Mouse (Mus musculus) stomach, embryonic 15.5 days (tissue): ENCODE data around the gene Moap1. TPM values are rescaled to one million over a fixed set of nuclear protein-coding genes. Genes with fewer than 3 reads are reported as not detected.

ENCODE experiments used
- ATAC-seq: fragments of 200-750 bp; cut with Nextera tagmentation; 2 replicates; pipeline ENCODE4 v1.8.0; 2017; ENCODE audit warnings: low read depth, moderate number of reproducible peaks, moderate TSS enrichment; ENCODE audit not compliant: insufficient read depth, low FRiP score
- H3K27ac ChIP-seq: fragments of 300-500 bp; sonication (generic); 2 replicates; pipeline ENCODE4 v1.5.1; 2015; ENCODE audit warnings: mild to moderate bottlenecking, inconsistent platforms
- H3K27me3 ChIP-seq: fragments of 300-500 bp; sonication (generic); replicated peaks from 2 replicates; pipeline ENCODE4 v1.6.1; 2015; ENCODE audit warnings: inconsistent platforms
- H3K36me3 ChIP-seq: fragments of 300-500 bp; sonication (generic); 2 replicates; pipeline ENCODE4 v1.6.1; 2015; ENCODE audit warnings: inconsistent platforms
- H3K4me1 ChIP-seq: fragments of 300-500 bp; sonication (generic); 2 replicates; pipeline ENCODE4 v1.6.1; 2015; ENCODE audit warnings: inconsistent platforms
- H3K4me2 ChIP-seq: fragments of 300-500 bp; sonication (generic); 2 replicates; pipeline ENCODE4 v1.6.1; 2015; ENCODE audit warnings: mild to moderate bottlenecking, inconsistent platforms
- H3K4me3 ChIP-seq: fragments of 300-500 bp; sonication (generic); replicated peaks from 2 replicates; pipeline ENCODE4 v1.5.1; 2015; ENCODE audit warnings: inconsistent platforms
- H3K9ac ChIP-seq: fragments of 300-500 bp; sonication (generic); 2 replicates; pipeline ENCODE4 v1.6.1; 2015; ENCODE audit warnings: inconsistent platforms
- H3K9me3 ChIP-seq: fragments of 300-500 bp; sonication (generic); 2 replicates; pipeline ENCODE4 v1.6.1; 2016; ENCODE audit warnings: inconsistent platforms
- WGBS: fragments of 180-500 bp; shearing (Covaris S2); methylation state at CpG from one replicate; pipeline ENCODE4 v1.1.7; 2015; 5-methylcytosine and 5-hydroxymethylcytosine counted together
- polyA plus RNA-seq: library from polyadenylated mRNA; unstranded; fragments of >200 nt; fragmentation: Nextera tagmentation; extraction: Ambion mirVana; gene quantifications from 2 replicates; pipeline ENCODE4 v1.2.1, GENCODE M21; 2015

Moap1 gene
- polyA plus RNA-seq = 20.7 and 25.0 TPM in 2 replicates

DNA sequence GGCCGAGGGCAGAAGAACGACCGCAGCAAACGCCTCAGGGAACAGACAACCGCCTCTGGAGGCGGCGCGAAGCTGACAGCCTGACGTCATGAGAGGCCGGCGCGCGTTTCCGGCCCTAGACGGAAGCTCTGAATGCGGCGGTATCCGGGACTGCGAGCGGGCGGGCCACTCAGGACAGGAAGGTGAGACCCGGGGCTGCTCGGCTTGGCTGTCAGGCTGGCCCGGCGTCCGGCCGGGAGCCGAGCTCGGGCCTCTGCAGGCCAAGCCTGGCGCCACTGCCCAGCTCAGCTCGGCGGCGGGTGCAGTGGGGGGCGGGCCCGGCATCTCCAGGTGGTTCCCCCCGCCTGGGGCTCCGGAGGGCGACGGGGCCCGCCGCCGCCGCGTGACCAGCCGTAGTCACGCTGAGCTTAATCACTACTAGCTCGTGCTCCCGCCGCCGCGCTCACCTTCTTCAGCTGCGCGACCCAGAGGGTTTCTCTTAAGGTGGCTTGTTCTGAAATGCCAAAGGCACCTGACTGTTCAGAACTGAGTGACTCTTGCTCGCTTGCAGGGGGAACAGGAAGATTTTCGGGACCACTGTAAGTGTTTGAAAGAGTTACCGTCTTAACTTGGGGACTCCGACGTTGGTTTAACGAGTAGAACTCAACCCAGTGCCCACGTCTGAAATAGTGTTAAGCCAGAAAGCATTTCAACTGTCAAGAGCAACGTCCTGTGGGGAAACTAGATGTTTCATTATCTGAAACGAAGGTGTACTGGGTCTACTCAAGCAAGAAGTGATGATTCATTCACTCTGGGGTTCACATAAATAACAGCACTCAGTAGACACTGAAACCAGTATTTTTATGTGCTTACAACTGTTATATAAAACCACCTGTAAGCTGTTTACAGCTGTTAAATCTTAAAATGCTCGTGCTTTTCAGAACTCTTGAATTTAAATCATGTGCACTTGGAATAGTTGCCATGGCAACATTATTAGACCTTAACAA lies at the start of gene Moap1, which contains the start of gene Tmem251:
Gene Moap1, minus strand, starts transcription at position 73 of the 986 bp plus-strand sequence.
Gene Tmem251, plus strand, starts transcription at position 174 of the 986 bp plus-strand sequence.
- no peaks in the 10 kb centered on the region for H3K9me3 ChIP-seq
- under 1% methylated on average over 62 of the region's 63 CpGs for WGBS
- peak within 1 kb of the TSS; percentile 94 for H3K27ac ChIP-seq
- H3K4me3 ChIP-seq = peak within 1 kb of the TSS; percentile 80
- H3K27me3 ChIP-seq = no peaks in the 10 kb centered on the region
- H3K4me1 ChIP-seq = peaks cover 11% of the 10 kb centered on the region
- H3K4me2 ChIP-seq = peak within 1 kb of the TSS; percentile 72
- H3K36me3 ChIP-seq = no peaks in the 10 kb centered on the region
- peak; percentile 98 for ATAC-seq
- H3K9ac ChIP-seq = peak within 1 kb of the TSS; percentile 69

DNA sequence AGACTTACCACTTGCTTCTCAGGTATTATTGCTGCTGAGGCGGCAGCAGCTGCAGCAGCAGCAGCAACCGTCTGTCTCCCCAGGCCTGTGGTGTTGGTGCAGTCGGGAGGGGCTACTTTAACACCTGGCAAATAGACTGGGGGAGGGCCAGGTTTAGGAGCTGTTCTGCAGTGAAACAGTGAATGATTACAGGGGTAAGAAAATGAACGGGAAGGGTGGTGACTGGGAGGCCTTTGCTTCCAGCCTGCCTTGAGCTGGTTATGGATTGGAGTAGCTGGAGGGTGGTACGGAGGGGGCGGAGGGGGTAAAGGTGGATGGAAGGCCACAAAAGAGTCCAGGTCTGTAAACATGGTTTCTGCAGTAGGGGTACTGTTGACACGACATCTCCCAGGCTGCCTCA lies 44.5 kb upstream of the Moap1 start:
- peaks cover 22% of the 10 kb centered on the region for H3K36me3 ChIP-seq
- WGBS = 70% methylated on average over 7 of the region's 7 CpGs
- H3K27me3 ChIP-seq = no peaks in the 10 kb centered on the region

GRCm38 (mm10) chr12:102785593-102785985 lies 42.1 kb upstream of the Moap1 start:
- 81% methylated on average over 5 of the region's 5 CpGs for WGBS
- Histone ChIP-seq H3K27ac (no peak overlapping the region), H3K4me3 (no peak overlapping the region), H3K4me1 (no peaks in the 10 kb centered on the region), H3K4me2 (no peak overlapping the region), H3K9ac (no peak overlapping the region), H3K27me3 (no peaks in the 10 kb centered on the region), H3K36me3 (peaks cover 16% of the 10 kb centered on the region), H3K9me3 (no peaks in the 10 kb centered on the region)
- no peak for ATAC-seq

More for the DNA sequence above, 44.5 kb upstream of the Moap1 start:
- Histone ChIP-seq H3K4me2 (no peak overlapping the region), H3K9me3 (no peaks in the 10 kb centered on the region), H3K27ac (no peak overlapping the region), H3K4me3 (no peak overlapping the region), H3K4me1 (no peaks in the 10 kb centered on the region), H3K9ac (no peak overlapping the region)
- no peak for ATAC-seq

DNA sequence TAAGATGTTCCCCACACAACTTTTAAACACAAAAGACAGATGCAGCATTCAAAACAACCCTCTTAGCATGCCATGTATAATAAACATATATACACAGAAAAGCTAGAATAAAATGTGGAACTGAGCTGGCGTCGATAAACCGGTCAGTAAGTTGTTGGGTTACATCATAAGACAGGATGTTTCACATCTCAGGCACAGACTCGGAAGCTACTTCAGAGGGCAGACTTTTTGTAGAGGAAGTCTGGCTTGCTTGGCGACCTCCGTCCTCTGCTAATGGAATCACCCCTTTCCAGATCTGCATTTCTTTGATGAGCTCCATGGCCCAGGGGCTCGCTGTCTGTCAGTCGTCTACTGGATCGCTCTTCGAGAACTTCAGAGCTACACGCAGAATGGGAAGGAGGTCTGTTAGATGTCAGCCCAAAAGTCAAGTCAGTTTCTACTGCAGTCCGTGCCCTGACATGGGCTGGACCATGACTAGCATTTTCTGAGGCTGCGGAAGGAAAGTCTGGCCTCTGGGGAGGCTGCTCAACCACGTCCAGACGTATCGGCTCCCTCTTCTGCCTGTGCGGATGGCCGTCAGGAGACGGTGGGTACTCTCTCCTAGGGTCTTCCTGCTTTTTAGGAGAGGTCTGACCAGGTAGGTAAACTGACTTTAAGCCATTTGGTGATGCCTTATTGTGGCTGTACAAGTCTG lies 41.6 kb upstream of the Moap1 start:
- Histone ChIP-seq H3K4me2 (no peak overlapping the region), H3K9ac (no peak overlapping the region), H3K36me3 (peaks cover 16% of the 10 kb centered on the region), H3K4me1 (no peaks in the 10 kb centered on the region), H3K9me3 (no peaks in the 10 kb centered on the region), H3K27me3 (no peaks in the 10 kb centered on the region), H3K4me3 (no peak overlapping the region), H3K27ac (no peak overlapping the region)
- no peak for ATAC-seq
- WGBS = 82% methylated on average over 19 of the region's 19 CpGs

GRCm38 (mm10) chr12:102782841-102783240 lies 39.4 kb upstream of the Moap1 start:
- Histone ChIP-seq H3K36me3 (peaks cover 10% of the 10 kb centered on the region), H3K9ac (no peak overlapping the region), H3K4me1 (no peaks in the 10 kb centered on the region), H3K9me3 (no peaks in the 10 kb centered on the region), H3K27me3 (no peaks in the 10 kb centered on the region), H3K27ac (no peak overlapping the region), H3K4me3 (no peak overlapping the region), H3K4me2 (no peak overlapping the region)
- 88% methylated on average over 5 of the region's 5 CpGs for WGBS
- ATAC-seq = no peak

- Histone ChIP-seq H3K9me3 (no peaks in the 10 kb centered on the region), H3K4me1 (no peaks in the 10 kb centered on the region), H3K36me3 (peaks cover 17% of the 10 kb centered on the region; the same call in 1 of the 2 replicates), H3K4me2 (no peak overlapping the region), H3K27me3 (no peaks in the 10 kb centered on the region), H3K9ac (no peak overlapping the region), H3K4me3 (no peak overlapping the region), H3K27ac (no peak overlapping the region)
- peak; percentile 75 for ATAC-seq
- WGBS = 43% methylated on average over 3 of the region's 3 CpGs
Observed at GRCm38 (mm10) chr12:102779452-102779851, 36.0 kb upstream of the Moap1 start.

DNA sequence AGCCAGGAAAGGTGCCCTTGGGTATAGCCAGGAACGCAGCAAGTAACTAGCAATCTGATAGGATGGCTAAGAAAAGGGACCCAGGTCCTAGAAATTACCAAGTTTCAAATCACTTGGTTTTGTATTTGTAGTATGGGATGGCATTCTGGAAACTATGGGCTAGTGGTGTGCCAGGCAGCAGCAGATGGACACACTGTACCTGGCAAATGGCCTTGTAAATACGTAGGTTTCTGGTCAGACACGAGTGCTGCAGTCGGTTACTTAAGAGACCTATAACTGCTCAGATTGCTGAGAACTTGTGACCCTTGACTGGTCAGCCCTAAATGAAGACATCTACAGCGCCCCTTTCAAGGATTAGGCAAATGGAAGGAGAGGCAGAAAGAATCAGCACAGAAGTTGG lies 34.7 kb upstream of the Moap1 start:
- peaks cover 25% of the 10 kb centered on the region; the same call in 1 of the 2 replicates for H3K36me3 ChIP-seq
- no peak overlapping the region for H3K4me2 ChIP-seq
- H3K9me3 ChIP-seq = no peaks in the 10 kb centered on the region
- WGBS = 84% methylated on average over 5 of the region's 5 CpGs
- H3K27ac ChIP-seq = no peak overlapping the region
- ATAC-seq = no peak
- H3K9ac ChIP-seq = no peak overlapping the region
- no peaks in the 10 kb centered on the region for H3K4me1 ChIP-seq
- no peak overlapping the region for H3K4me3 ChIP-seq
- no peaks in the 10 kb centered on the region for H3K27me3 ChIP-seq

DNA sequence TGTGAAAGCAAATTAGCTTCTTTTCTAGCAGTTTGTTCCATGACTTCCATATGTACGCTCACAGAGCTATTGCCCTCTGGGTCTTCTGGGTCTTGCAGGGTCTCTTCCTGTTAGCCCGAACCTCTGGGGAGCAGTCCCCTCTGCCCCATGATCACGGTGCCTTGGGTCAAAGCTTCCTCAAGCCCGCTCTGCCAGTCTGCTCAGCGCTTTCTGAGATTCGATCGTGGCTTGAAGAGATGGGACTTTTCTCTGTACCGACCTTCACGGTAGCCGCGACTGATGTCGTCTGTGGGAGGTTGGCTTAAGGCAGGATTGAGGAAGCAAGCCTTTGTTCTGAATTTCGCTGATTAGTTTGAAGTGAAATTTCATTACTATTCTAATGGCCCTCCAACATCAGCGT lies 32.6 kb upstream of the Moap1 start:
- WGBS = 91% methylated on average over 14 of the region's 14 CpGs

GRCm38 (mm10) chr12:102772676-102773075 lies 29.2 kb upstream of the Moap1 start:
- no peaks in the 10 kb centered on the region for H3K9me3 ChIP-seq
- H3K27ac ChIP-seq = no peak overlapping the region
- no peaks in the 10 kb centered on the region for H3K27me3 ChIP-seq
- no peak overlapping the region for H3K4me2 ChIP-seq
- 95% methylated on average over 5 of the region's 5 CpGs for WGBS
- H3K9ac ChIP-seq = no peak overlapping the region
- peaks cover 65% of the 10 kb centered on the region for H3K36me3 ChIP-seq
- H3K4me3 ChIP-seq = no peak overlapping the region
- no peak for ATAC-seq
- H3K4me1 ChIP-seq = no peaks in the 10 kb centered on the region

More for the DNA sequence above, 32.6 kb upstream of the Moap1 start:
- H3K27me3 ChIP-seq = no peaks in the 10 kb centered on the region
- ATAC-seq = no peak
- peaks cover 41% of the 10 kb centered on the region for H3K36me3 ChIP-seq
- H3K4me2 ChIP-seq = no peak overlapping the region
- no peaks in the 10 kb centered on the region for H3K4me1 ChIP-seq
- H3K4me3 ChIP-seq = no peak overlapping the region
- H3K27ac ChIP-seq = no peak overlapping the region
- no peaks in the 10 kb centered on the region for H3K9me3 ChIP-seq
- no peak overlapping the region for H3K9ac ChIP-seq

- 96% methylated on average over 8 of the region's 8 CpGs for WGBS
Observed at GRCm38 (mm10) chr12:102771601-102772000, 28.1 kb upstream of the Moap1 start.

DNA sequence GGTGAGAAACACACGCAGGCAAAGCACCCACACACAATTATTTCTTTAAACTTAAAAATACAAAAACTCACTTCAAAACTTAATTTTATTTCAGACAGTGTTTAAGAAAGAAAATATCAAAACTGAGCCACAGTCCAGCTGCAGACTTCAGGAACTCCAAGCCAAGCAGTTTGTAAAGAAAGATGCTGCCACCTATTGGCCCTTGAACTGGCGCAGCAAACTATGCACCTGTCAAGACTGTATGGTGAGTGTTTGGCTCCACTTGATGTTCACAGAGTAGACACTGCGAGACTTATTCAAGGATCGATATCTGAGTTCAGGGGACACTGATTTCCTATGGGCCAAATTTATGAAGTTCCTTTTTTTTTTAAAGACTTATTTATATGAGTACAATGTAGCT lies 25.5 kb upstream of the Moap1 start:
- Histone ChIP-seq H3K9me3 (no peaks in the 10 kb centered on the region), H3K4me1 (no peaks in the 10 kb centered on the region), H3K4me3 (no peak overlapping the region), H3K27ac (no peak overlapping the region), H3K27me3 (no peaks in the 10 kb centered on the region), H3K4me2 (no peak overlapping the region), H3K36me3 (peaks cover 60% of the 10 kb centered on the region), H3K9ac (no peak overlapping the region)
- 90% methylated on average over 4 of the region's 4 CpGs for WGBS
- ATAC-seq = no peak

More at GRCm38 (mm10) chr12:102771601-102772000, 28.1 kb upstream of the Moap1 start:
- H3K36me3 ChIP-seq = peaks cover 68% of the 10 kb centered on the region
- no peaks in the 10 kb centered on the region for H3K9me3 ChIP-seq
- no peaks in the 10 kb centered on the region for H3K4me1 ChIP-seq
- H3K4me3 ChIP-seq = no peak overlapping the region
- no peak for ATAC-seq
- no peaks in the 10 kb centered on the region for H3K27me3 ChIP-seq
- H3K4me2 ChIP-seq = no peak overlapping the region
- no peak overlapping the region for H3K27ac ChIP-seq
- no peak overlapping the region for H3K9ac ChIP-seq

DNA sequence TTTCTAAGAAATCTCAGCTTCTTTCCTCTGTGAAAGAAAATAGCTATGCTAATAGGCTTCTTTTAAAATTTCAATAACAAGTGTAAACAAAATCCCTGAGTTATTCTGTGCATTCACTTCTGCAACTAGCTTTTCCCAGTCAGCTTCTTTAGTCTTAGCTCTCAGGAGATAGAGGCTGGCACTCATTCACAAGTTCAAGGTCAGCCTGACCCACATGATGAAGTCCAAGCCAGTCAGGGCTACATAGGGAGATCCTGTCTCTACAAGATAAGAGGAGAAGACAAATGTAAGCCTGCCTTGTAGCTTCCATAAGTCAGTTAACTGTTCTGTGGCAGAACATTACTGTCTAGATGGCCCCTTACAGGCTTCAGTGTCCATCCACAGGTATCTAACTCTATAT lies 20.2 kb upstream of the Moap1 start:
- H3K27ac ChIP-seq = no peak overlapping the region
- H3K9ac ChIP-seq = no peak overlapping the region
- no peak for ATAC-seq
- H3K4me3 ChIP-seq = no peak overlapping the region
- H3K4me2 ChIP-seq = no peak overlapping the region
- no peaks in the 10 kb centered on the region for H3K9me3 ChIP-seq
- peaks cover 28% of the 10 kb centered on the region for H3K36me3 ChIP-seq
- H3K4me1 ChIP-seq = peaks cover 11% of the 10 kb centered on the region; the same call in 1 of the 2 replicates
- no peaks in the 10 kb centered on the region for H3K27me3 ChIP-seq
